Mouse (Mus musculus) heart, postnatal 14 days (tissue): ENCODE measurements at regions not wholly inside any gene's neighbourhood (a gene's known extent, or its start where the extent isn't known, plus 50 kb on each side); places are given as distances from the start of the nearest gene placed in this dataset.
"Not testable (repeated sequence)": the region's sequence is repeated elsewhere in the genome, so short reads cannot be mapped to it uniquely, and the experiment has no call there.

ENCODE experiments used
- DNase-seq, 2 experiments: peaks; one replicate each; pipeline ENCODE4 v3.0.0; 2021 to 2022
- intact Hi-C: fragments of 180-260 bp; cut with DNase I; formaldehyde crosslinking; loops from one replicate; pipeline ENCODE4 v1.15.1; 2025

- no peak for DNase-seq
- intact Hi-C loops = no loop called here
Measured at GRCm38 (mm10) chr4:55276300-55276952, 73.4 kb upstream of the Rad23b start.

GRCm38 (mm10) chr4:55279351-55279750 is 70.5 kb upstream of the Rad23b start:
- DNase-seq, intact Hi-C loops: not testable (repeated sequence)

GRCm38 (mm10) chr4:55280706-55281105 is 69.1 kb upstream of the Rad23b start:
- intact Hi-C loops = no loop called here
- DNase-seq = peak in 1 of 2 experiments; percentile 11

- no peak for DNase-seq
- intact Hi-C loops = no loop called here
Measured at GRCm38 (mm10) chr4:55281486-55282096, 68.3 kb upstream of the Rad23b start.

GRCm38 (mm10) chr4:55282474-55282873 is 67.4 kb upstream of the Rad23b start:
- DNase-seq = no peak
- intact Hi-C loops = no loop called here

GRCm38 (mm10) chr4:55284722-55285225 is 65.1 kb upstream of the Rad23b start:
- peak in 1 of 2 experiments; percentile 6 for DNase-seq
- intact Hi-C loops = no loop called here

GRCm38 (mm10) chr4:55285641-55286040 is 64.2 kb upstream of the Rad23b start:
- peak in 1 of 2 experiments; percentile 31 for DNase-seq
- intact Hi-C loops = no loop called here

- no peak for DNase-seq
- intact Hi-C loops = no loop called here
Measured at GRCm38 (mm10) chr4:55288456-55288855, 61.4 kb upstream of the Rad23b start.

- peak in 1 of 2 experiments; percentile 13 for DNase-seq
- intact Hi-C loops = no loop called here
Measured at GRCm38 (mm10) chr4:55292277-55292676, 57.6 kb upstream of the Rad23b start.

- intact Hi-C loops = no loop called here
- DNase-seq = no peak
Measured at GRCm38 (mm10) chr4:55292701-55293100, 57.1 kb upstream of the Rad23b start.

- no peak for DNase-seq
- intact Hi-C loops = no loop called here
Measured at GRCm38 (mm10) chr4:55293347-55294079, 56.3 kb upstream of the Rad23b start.

- peak; percentile 5 to 6 for DNase-seq
- intact Hi-C loops = no loop called here
Measured at GRCm38 (mm10) chr4:55294255-55294687, 55.6 kb upstream of the Rad23b start.

GRCm38 (mm10) chr4:55297841-55298240 is 52.0 kb upstream of the Rad23b start:
- intact Hi-C loops = no loop called here
- DNase-seq = no peak
